Mouse (Mus musculus) kidney, postnatal 36 days (tissue): Measurements from ENCODE around the gene Olfr132.
"Not testable (repeated sequence)": the region's sequence is repeated elsewhere in the genome, so short reads cannot be mapped to it uniquely, and the experiment has no call there.

Experiments
- DNase-seq, 2 experiments: peaks; one replicate each; pipeline ENCODE4 v3.0.0; 2021 to 2022; ENCODE audit warnings: mixed read lengths in 2 of 2

The Olfr132 gene

GRCm38 (mm10) chr17:38134426-38134825, at the start of gene Olfr132:
Gene Olfr132, minus strand, starts transcription at chr17:38134526.
- DNase-seq, result no peak

DNA sequence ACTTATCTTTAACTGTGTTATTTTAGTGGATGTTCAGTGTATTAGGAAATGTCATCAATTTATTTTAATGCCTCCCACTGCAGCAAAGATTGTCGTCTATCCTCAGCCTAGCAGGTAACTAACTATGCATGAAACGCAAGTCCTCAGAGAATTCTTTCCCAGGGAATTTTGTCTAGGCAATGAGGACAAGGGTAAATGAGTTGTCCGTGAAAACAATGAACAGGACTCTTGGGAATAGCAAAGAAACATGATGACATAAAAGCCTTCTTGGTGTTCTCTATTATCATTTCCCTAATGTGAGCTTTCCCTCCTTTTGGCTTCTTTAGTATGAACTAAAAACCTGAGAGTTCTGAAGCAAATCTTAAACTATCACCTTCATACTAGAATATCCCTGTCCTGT, 36.8 kb upstream of the Olfr132 start, which contains the start of gene Olfr134:
TSS of gene Olfr134 (plus strand) at position 301 of the 400 bp plus-strand sequence.
- no peak for DNase-seq

GRCm38 (mm10) chr17:38144981-38145380, 10.7 kb upstream of the Olfr132 start, which contains the start of gene Olfr133:
Gene Olfr133, plus strand, starts transcription at chr17:38145281.
- DNase-seq, result no peak

GRCm38 (mm10) chr17:38125371-38125770, 9.0 kb downstream of the Olfr132 start:
- not testable (repeated sequence) for DNase-seq

- DNase-seq, result not testable (repeated sequence)
Measured at GRCm38 (mm10) chr17:38124199-38124598, 10.1 kb downstream of the Olfr132 start.

DNA sequence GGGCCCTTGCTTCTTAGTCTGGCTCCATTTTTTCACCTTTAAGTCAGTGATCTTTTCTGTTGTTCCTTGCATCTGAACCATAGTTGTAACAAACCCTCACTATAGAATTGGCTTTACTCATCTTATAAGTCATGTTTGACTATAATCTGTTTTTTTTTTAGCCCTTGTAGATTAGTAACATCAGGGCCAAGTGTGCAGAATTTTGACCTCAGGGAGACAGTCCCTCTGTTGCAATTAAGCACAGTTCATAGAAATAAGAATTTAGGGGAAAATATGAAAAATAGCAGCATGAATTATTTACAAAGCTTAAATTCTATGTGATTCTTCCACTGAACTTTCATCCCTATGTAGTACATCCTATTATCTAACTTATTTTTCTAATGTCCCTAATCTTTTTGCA, 45.7 kb downstream of the Olfr132 start, which contains the start of gene Olfr131:
TSS of gene Olfr131 (minus strand) at position 101 of the 400 bp plus-strand sequence.
- no peak for DNase-seq

DNA sequence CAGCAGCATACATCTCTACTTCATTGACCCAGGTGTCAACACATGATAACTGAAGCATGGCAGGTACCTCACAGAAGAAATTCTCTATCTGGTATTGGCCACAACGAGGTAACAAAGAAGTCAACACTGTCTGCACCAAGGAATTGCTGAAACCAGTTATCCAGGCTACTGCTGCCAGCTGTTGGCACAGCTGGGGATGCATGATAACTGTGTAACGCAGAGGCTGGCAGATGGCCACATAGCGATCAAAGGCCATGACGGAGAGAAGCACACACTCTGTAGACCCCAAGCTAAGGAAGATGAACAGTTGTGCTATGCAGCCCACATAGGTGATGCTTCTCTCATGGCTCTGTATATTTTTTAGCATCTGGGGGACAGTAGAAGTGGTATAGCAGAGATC, 52.0 kb downstream of the Olfr132 start:
- no peak for DNase-seq
